In genomic region chr6:131293916-131294315, GRCm38 (mm10) we compare ENCODE assay signal across 11 mouse cellular contexts. TPM values are rescaled to one million over a fixed set of nuclear protein-coding genes. Genes with fewer than 3 reads are reported as not detected.
DNase-seq lines count a peak whose midpoint lies in the region; ATAC-seq and TF ChIP-seq lines count a peak whose summit lies in the region.
"Had no signal": no experiment of that assay in that cellular context is flagged by ENCODE, and none has a peak within 500 bp of the region (broad histone marks: within the 10 kb centered on the region; RNA-seq: fewer than 3 reads in every experiment).

No protein-coding gene starts in this region.

- H3K79me2 ChIP-seq in myocyte (ENCODE audit: control insufficient read depth, insufficient read depth) = peaks cover 19% of the 10 kb centered on the region

- H3K27ac ChIP-seq in hindbrain, embryonic 10.5 days = no peak overlapping the region
- H3K27ac ChIP-seq in hindbrain, embryonic 11.5 days (ENCODE audit: low read depth, low read length) = no peak overlapping the region
- H3K27ac ChIP-seq in intestine, embryonic 15.5 days = peak overlapping the region; percentile 61

- H3ac ChIP-seq in myocyte (ENCODE audit: control insufficient read depth, insufficient read length) = no peak overlapping the region

- no peaks in the 10 kb centered on the region for H3K9me3 ChIP-seq in hindbrain, embryonic 10.5 days
- no peaks in the 10 kb centered on the region for H3K9me3 ChIP-seq in hindbrain, embryonic 11.5 days (ENCODE audit: control insufficient read depth, low read length)
- no peaks in the 10 kb centered on the region for H3K9me3 ChIP-seq in intestine, embryonic 15.5 days

- peaks cover 8% of the 10 kb centered on the region for H3K4me1 ChIP-seq in hindbrain, embryonic 10.5 days (replicated peaks)
- peaks cover 3% of the 10 kb centered on the region for H3K4me1 ChIP-seq in hindbrain, embryonic 11.5 days (replicated peaks; ENCODE audit: control insufficient read depth, insufficient read depth, low read length)
- H3K4me1 ChIP-seq in intestine, embryonic 15.5 days (replicated peaks) = peaks cover 5% of the 10 kb centered on the region; the same call in 1 of the 2 replicates

- WGBS in hindbrain, embryonic 10.5 days = 92% methylated on average over 5 of the region's 5 CpGs
- 90% methylated on average over 5 of the region's 5 CpGs for WGBS in hindbrain, embryonic 11.5 days
- WGBS in intestine, embryonic 15.5 days = 70% methylated on average over 5 of the region's 5 CpGs

- no peaks in the 10 kb centered on the region for H3K36me3 ChIP-seq in hindbrain, embryonic 10.5 days
- no peaks in the 10 kb centered on the region for H3K36me3 ChIP-seq in hindbrain, embryonic 11.5 days (ENCODE audit: control insufficient read depth, insufficient read depth, low read length)
- no peaks in the 10 kb centered on the region for H3K36me3 ChIP-seq in intestine, embryonic 15.5 days
- no peaks in the 10 kb centered on the region for H3K36me3 ChIP-seq in myocyte (ENCODE audit: control insufficient read depth, insufficient read depth)

- DNase-seq in hindbrain, embryonic 10.5 days (ENCODE audit: low spot score) = no peak
- no peak for DNase-seq in hindbrain, embryonic 11.5 days (ENCODE audit: low spot score)
- DNase-seq in adipocyte (ENCODE audit: low spot score) = peak; percentile 14
- no peak for DNase-seq in ovary, postnatal 14 days (ENCODE audit: low spot score)
- no peak for DNase-seq in right cerebral cortex, postnatal 10 days (ENCODE audit: low spot score in 2 of 2)
- no peak for DNase-seq in cerebellum, postnatal 10 days
- DNase-seq: adrenal gland, postnatal 14 days; thymus, adult 2 months had no signal

- H3K9ac ChIP-seq in hindbrain, embryonic 11.5 days (ENCODE audit: low read depth, low read length) = no peak overlapping the region
- H3K9ac ChIP-seq in intestine, embryonic 15.5 days = no peak overlapping the region

- no peak overlapping the region for H3K4me2 ChIP-seq in hindbrain, embryonic 11.5 days (replicated peaks; ENCODE audit: low read depth, low read length)
- H3K4me2 ChIP-seq in intestine, embryonic 15.5 days (replicated peaks) = no peak overlapping the region
- H3K4me2 ChIP-seq in myocyte (ENCODE audit: low read depth) = peak overlapping the region; percentile 89

- no peak for TF ChIP-seq POLR2A in myocyte (IDR thresholded peaks at IDR 0.05; ENCODE audit: insufficient read length, low read depth)

- no peak for ATAC-seq in hindbrain, embryonic 11.5 days (ENCODE audit: low FRiP score)
- peak; percentile 85 for ATAC-seq in intestine, embryonic 15.5 days

- H3K4me3 ChIP-seq in hindbrain, embryonic 10.5 days = peak overlapping the region; percentile 69
- no peak overlapping the region for H3K4me3 ChIP-seq in hindbrain, embryonic 11.5 days (ENCODE audit: low read depth, low read length)
- H3K4me3 ChIP-seq in intestine, embryonic 15.5 days (replicated peaks) = no peak overlapping the region
- peak overlapping the region; percentile 89 for H3K4me3 ChIP-seq in myocyte

- H3K27me3 ChIP-seq in hindbrain, embryonic 10.5 days (ENCODE audit: insufficient read depth, poor library complexity, severe bottlenecking) = no peaks in the 10 kb centered on the region
- no peaks in the 10 kb centered on the region for H3K27me3 ChIP-seq in hindbrain, embryonic 11.5 days (ENCODE audit: control insufficient read depth, insufficient read depth, low read length)
- no peaks in the 10 kb centered on the region for H3K27me3 ChIP-seq in intestine, embryonic 15.5 days (replicated peaks)
- H3K27me3 ChIP-seq in myocyte (ENCODE audit: control insufficient read depth, insufficient read depth, insufficient read length) = no peaks in the 10 kb centered on the region

TF ChIP-seq in myocyte, 11 proteins besides CTCF, POLR2A, EP300 and RAD21:
- TF ChIP-seq MYOG (IDR thresholded peaks at IDR 0.05; ENCODE audit: control insufficient read depth in 1 of 3, insufficient read depth in 1 of 3, insufficient read length in 2 of 3, low read depth in 2 of 3) (no peak), MYOD1 (IDR thresholded peaks at IDR 0.05; ENCODE audit: control insufficient read depth in 1 of 3, insufficient read length in 2 of 3, low read depth in 2 of 3) (no peak), E2F4 (IDR thresholded peaks at IDR 0.05; ENCODE audit: insufficient read depth) (no peak), USF1 (IDR thresholded peaks at IDR 0.05; ENCODE audit: low read depth) (no peak), SRF (IDR thresholded peaks at IDR 0.05; ENCODE audit: control insufficient read depth, insufficient read length, low read depth) (no peak), CEBPB (IDR thresholded peaks at IDR 0.05; ENCODE audit: insufficient read depth, poor library complexity, severe bottlenecking) (no peak), POLR2AphosphoS2 (IDR thresholded peaks at IDR 0.05; ENCODE audit: insufficient read length, low read depth) (no peak), MAX (IDR thresholded peaks at IDR 0.05; ENCODE audit: low read depth) (no peak), TCF12 (IDR thresholded peaks at IDR 0.05; ENCODE audit: insufficient read depth, poor library complexity, severe bottlenecking) (no peak), REST (IDR thresholded peaks at IDR 0.05; ENCODE audit: insufficient read depth, insufficient read length) (no peak), TCF3 (IDR thresholded peaks at IDR 0.05; ENCODE audit: insufficient read length, low read depth) (no peak)

RNA-seq across cellular contexts. Expression of gene Magohb, which starts 0.9 kb away (rescaled TPM):
- 50.7 and 51.3 TPM in 2 replicates for polyA plus RNA-seq in hindbrain, embryonic 10.5 days (2016; fragmentation: Nextera tagmentation; extraction: Ambion mirVana)
- 51.3 and 54.9 TPM in 2 replicates for polyA plus RNA-seq in hindbrain, embryonic 11.5 days (2014; fragmentation: Nextera tagmentation; extraction: Ambion mirVana)
- 53.8 and 68.5 TPM in 2 replicates for polyA plus RNA-seq in intestine, embryonic 15.5 days (2015; fragmentation: Nextera tagmentation; extraction: Ambion mirVana)
- polyA plus RNA-seq in myocyte (2012; fragmentation: generic; extraction: Trizol) = 22.0 TPM

RNA-seq across cellular contexts. Expression of gene Klra2, which starts 46.8 kb away (rescaled TPM):
- polyA plus RNA-seq in hindbrain, embryonic 10.5 days (2016; fragmentation: Nextera tagmentation; extraction: Ambion mirVana) = not detected in 2 replicates
- not detected in 2 replicates for polyA plus RNA-seq in hindbrain, embryonic 11.5 days (2014; fragmentation: Nextera tagmentation; extraction: Ambion mirVana)
- 0.50 and 0.68 TPM in 2 replicates for polyA plus RNA-seq in intestine, embryonic 15.5 days (2015; fragmentation: Nextera tagmentation; extraction: Ambion mirVana)
- polyA plus RNA-seq in myocyte (2012; fragmentation: generic; extraction: Trizol) = 0.11 TPM
- polyA plus RNA-seq: kidney, embryonic 14.5 days had no signal

RNA-seq across cellular contexts. Expression of gene Styk1, which starts 59.5 kb away (rescaled TPM):
- polyA plus RNA-seq in hindbrain, embryonic 10.5 days (2016; fragmentation: Nextera tagmentation; extraction: Ambion mirVana) = 0.31 and 0.41 TPM in 2 replicates
- polyA plus RNA-seq in hindbrain, embryonic 11.5 days (2014; fragmentation: Nextera tagmentation; extraction: Ambion mirVana) = 1.1 TPM in 2 replicates
- polyA plus RNA-seq in intestine, embryonic 15.5 days (2015; fragmentation: Nextera tagmentation; extraction: Ambion mirVana) = 11.3 and 13.8 TPM in 2 replicates
- polyA plus RNA-seq in myocyte (2012; fragmentation: generic; extraction: Trizol) = 0.06 TPM

Comparison
In these comparisons a context has a peak if more than half of its experiments do, and no peak if none do; other contexts are left out.
1. H3K4me3 ChIP-seq: peak in hindbrain, embryonic 10.5 days (single experiment) and myocyte (single experiment); none in hindbrain, embryonic 11.5 days (single experiment) and intestine, embryonic 15.5 days (single experiment).